Mouse (Mus musculus): ENCODE results near the gene Cdh26. TPM values are rescaled to one million over a fixed set of nuclear protein-coding genes. Genes with fewer than 3 reads are reported as not detected.

Cdh26 gene
- polyA plus RNA-seq, 1 experiment from 2014 or later: 0.47 TPM

DNA sequence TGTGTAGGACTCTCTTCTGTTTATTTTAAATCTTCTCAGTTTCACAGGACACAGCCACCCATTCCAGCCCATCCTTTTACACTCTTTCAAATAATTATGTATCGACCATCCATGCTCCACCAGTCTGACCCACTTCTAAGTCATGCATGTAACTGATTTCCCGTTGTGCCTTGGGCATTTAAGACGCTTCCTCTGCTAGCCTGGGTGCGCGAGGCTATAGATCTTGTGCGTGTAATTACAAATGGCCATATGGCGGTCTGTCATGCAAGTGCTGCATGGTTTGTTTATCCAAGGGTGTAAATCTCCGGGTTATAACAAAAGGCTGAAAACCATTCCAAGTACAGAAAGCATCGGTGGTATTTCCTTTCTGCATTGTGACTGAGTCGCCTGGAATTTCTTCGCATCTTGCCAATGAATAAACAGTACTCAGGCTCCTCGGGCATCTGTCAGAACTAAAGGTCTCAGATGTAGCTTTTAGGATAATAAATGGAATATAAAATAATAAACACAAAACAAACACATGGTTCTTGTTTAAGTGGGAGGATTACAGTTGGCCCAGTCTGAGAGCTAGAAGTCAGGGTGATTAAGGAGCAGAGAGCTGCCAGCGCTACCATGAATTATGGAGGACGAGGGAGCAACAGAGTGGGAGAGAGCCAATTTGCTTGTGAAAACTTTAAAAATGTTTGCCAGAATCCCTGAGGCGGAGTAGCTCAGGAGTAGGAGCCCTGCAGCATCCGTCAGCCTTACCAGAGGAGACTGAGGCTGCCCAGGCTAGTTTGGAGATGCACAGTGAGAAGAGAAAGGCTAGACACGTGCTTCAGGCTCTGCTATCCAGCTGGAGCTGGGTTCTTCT is 24.6 kb downstream of the Cdh26 start:
- no peaks in the 10 kb centered on the region for H3K9me3 ChIP-seq (ENCODE audit: control insufficient read depth, low read length)
- DNase-seq (peak; percentile 67), ATAC-seq (ENCODE audit: low FRiP score, low TSS enrichment) (peak; percentile 31; the same call in 1 of the 2 replicates)
- H3K4me2 ChIP-seq (ENCODE audit: low read length): peak overlapping the region; percentile 16
- H3K27me3 ChIP-seq (ENCODE audit: control insufficient read depth, insufficient read depth, low read length): no peaks in the 10 kb centered on the region
- H3K4me3 ChIP-seq (replicated peaks; ENCODE audit: low read depth, low read length): no peak overlapping the region
- H3K9ac ChIP-seq (replicated peaks; ENCODE audit: low read length): no peak overlapping the region
- H3K27ac ChIP-seq (replicated peaks; ENCODE audit: low read depth, low read length): peak overlapping the region; percentile 50; the same call in 1 of the 2 replicates
- 0 out of 2 replicates have a peak, but pooled peaks cover 4% of the 10 kb centered on the region for H3K4me1 ChIP-seq (ENCODE audit: control insufficient read depth, insufficient read depth, low read length)
- H3K36me3 ChIP-seq (ENCODE audit: control insufficient read depth, insufficient read depth, low read length): no peaks in the 10 kb centered on the region
- WGBS: 46% methylated on average over 17 of the region's 17 CpGs

DNA sequence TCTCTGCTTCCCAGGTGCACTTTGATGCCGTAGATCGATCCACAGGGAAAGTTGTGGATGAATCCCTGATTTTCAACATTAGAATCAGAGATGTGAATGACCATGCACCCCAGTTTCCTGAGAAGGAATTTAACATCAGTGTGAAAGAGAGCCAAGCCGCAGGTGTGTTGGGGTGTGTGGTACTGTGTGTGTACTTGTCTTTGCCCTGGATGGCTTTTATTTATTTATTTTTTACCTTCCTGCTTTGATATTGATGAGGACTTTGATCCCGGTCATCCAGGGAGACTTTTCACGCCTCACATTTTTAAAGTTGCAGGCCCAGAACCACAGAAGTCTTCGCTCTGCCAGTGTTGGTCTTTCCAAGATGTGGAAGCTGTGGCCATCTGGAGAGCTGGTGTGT is 27.1 kb downstream of the Cdh26 start:
- H3K4me1 ChIP-seq (ENCODE audit: control insufficient read depth, insufficient read depth, low read length): 0 out of 2 replicates have a peak, but pooled peaks cover 4% of the 10 kb centered on the region
- H3K9ac ChIP-seq (replicated peaks; ENCODE audit: low read length): no peak overlapping the region
- H3K27ac ChIP-seq (replicated peaks; ENCODE audit: low read depth, low read length): no peak overlapping the region
- H3K4me2 ChIP-seq (ENCODE audit: low read length): no peak overlapping the region
- H3K36me3 ChIP-seq (ENCODE audit: control insufficient read depth, insufficient read depth, low read length): no peaks in the 10 kb centered on the region
- WGBS: 96% methylated on average over 6 of the region's 6 CpGs
- H3K9me3 ChIP-seq (ENCODE audit: control insufficient read depth, low read length): no peaks in the 10 kb centered on the region
- no peak overlapping the region for H3K4me3 ChIP-seq (replicated peaks; ENCODE audit: low read depth, low read length)
- H3K27me3 ChIP-seq (ENCODE audit: control insufficient read depth, insufficient read depth, low read length): no peaks in the 10 kb centered on the region
- no peak for DNase-seq
- ATAC-seq (ENCODE audit: low FRiP score, low TSS enrichment): no peak

DNA sequence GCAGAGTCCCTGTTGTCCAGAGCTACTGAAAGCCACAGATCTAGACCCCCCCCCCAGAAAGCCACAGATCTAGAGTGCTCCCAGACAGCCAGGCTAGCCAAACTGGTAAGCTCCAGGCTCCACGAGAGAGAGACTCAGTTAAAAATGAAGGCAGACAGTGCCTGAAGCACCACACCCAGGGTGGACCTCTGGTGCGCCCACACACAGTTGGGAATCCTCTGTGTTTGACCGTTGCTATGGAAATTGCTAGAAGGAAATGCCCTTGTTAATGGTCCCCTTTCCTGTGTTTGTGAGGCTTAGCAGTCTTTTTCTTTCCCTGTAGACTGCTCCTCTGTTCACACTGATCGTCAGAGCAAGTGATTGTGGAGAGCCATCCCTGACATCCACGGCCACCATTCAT is 30.0 kb downstream of the Cdh26 start:
- Histone ChIP-seq H3K9ac (replicated peaks; ENCODE audit: low read length) (no peak overlapping the region), H3K4me2 (ENCODE audit: low read length) (no peak overlapping the region), H3K4me1 (ENCODE audit: control insufficient read depth, insufficient read depth, low read length) (0 out of 2 replicates have a peak, but pooled peaks cover 3% of the 10 kb centered on the region), H3K27ac (replicated peaks; ENCODE audit: low read depth, low read length) (no peak overlapping the region), H3K4me3 (replicated peaks; ENCODE audit: low read depth, low read length) (no peak overlapping the region), H3K9me3 (ENCODE audit: control insufficient read depth, low read length) (no peaks in the 10 kb centered on the region), H3K27me3 (ENCODE audit: control insufficient read depth, insufficient read depth, low read length) (no peaks in the 10 kb centered on the region), H3K36me3 (ENCODE audit: control insufficient read depth, insufficient read depth, low read length) (no peaks in the 10 kb centered on the region)
- WGBS: 67% methylated on average over 5 of the region's 5 CpGs
- no peak for ATAC-seq (ENCODE audit: low FRiP score, low TSS enrichment)
- no peak for DNase-seq

DNA sequence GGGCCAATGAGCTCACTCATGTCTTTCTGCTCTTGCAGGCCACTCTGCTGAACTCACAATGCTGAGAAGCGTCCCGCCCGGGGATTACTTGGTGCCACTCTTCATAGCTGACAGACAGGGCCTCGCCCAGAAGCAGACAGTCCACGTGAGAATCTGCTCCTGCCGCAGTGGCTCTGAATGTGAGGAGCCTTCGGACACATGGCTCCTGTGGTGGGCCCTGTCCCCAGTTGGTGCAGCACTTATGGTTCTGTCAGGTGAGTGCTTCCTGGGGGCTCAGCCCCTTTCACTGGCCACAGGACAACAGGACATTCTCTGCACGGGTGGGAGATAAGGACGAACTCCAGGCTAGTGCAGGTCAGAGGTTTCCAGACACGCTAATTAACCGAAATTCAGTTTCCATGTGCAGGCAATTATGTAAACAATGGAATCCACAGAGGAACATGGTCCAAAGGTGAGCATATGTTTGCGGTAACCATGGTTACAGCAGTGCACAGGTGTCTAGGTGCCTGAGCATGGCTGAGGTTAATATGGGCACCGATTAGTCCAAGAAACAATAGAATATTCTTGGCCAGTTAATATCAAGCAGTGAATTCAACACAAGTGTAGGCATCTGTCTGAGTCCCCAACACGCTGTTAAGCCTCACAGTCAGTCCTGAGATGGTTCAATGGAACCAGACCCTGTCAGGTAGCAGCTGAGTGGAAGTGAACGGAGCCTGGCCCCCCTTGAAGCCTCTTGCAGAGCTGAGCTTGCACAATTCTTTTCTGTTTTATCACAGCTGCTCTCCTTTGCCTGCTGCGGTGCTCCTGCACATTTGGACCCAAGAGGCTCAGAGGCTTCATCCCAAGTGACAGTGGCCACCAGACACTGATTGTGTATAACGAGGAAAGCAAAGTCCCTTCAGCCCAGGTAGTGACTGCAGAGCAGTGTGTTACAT is 41.5 kb downstream of the Cdh26 start:
- H3K4me1 ChIP-seq (ENCODE audit: control insufficient read depth, insufficient read depth, low read length): peaks cover 10% of the 10 kb centered on the region; the same call in 1 of the 2 replicates
- no peaks in the 10 kb centered on the region for H3K36me3 ChIP-seq (ENCODE audit: control insufficient read depth, insufficient read depth, low read length)
- no peak overlapping the region for H3K9ac ChIP-seq (replicated peaks; ENCODE audit: low read length)
- no peak overlapping the region for H3K4me3 ChIP-seq (replicated peaks; ENCODE audit: low read depth, low read length)
- H3K4me2 ChIP-seq (ENCODE audit: low read length): no peak overlapping the region
- 0 out of 2 replicates have a peak overlapping the region, but pooled peaks have one; percentile 22 for H3K27ac ChIP-seq (replicated peaks; ENCODE audit: low read depth, low read length)
- WGBS: 75% methylated on average over 17 of the region's 17 CpGs
- H3K9me3 ChIP-seq (ENCODE audit: control insufficient read depth, low read length): no peaks in the 10 kb centered on the region
- no peaks in the 10 kb centered on the region for H3K27me3 ChIP-seq (ENCODE audit: control insufficient read depth, insufficient read depth, low read length)
- ATAC-seq (ENCODE audit: low FRiP score, low TSS enrichment) (no peak), DNase-seq (peak; percentile 19)

DNA sequence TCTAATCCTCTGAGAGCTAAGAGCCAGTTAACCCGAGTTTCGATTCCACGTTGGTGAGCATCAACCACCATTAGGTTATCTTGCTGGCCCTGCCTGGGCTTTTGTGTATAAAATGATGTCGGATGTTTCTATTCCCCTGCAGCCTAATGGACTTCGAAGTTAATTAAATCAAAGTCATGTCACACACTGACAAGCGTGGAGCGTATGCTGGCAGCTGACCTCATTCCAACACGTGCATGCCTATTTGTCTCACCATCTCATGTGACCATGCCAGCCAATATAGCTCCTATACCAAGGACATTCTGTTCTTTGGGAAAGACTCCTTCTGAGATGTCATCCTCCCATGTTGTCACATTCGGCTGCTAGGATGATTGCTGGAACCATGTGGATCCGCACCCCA is 43.6 kb downstream of the Cdh26 start:
- 59% methylated on average over 10 of the region's 10 CpGs for WGBS
- Histone ChIP-seq H3K9me3 (ENCODE audit: control insufficient read depth, low read length) (no peaks in the 10 kb centered on the region), H3K4me1 (ENCODE audit: control insufficient read depth, insufficient read depth, low read length) (peaks cover 10% of the 10 kb centered on the region; the same call in 1 of the 2 replicates), H3K4me3 (replicated peaks; ENCODE audit: low read depth, low read length) (no peak overlapping the region), H3K4me2 (ENCODE audit: low read length) (no peak overlapping the region), H3K27me3 (ENCODE audit: control insufficient read depth, insufficient read depth, low read length) (no peaks in the 10 kb centered on the region), H3K36me3 (ENCODE audit: control insufficient read depth, insufficient read depth, low read length) (no peaks in the 10 kb centered on the region), H3K27ac (replicated peaks; ENCODE audit: low read depth, low read length) (no peak overlapping the region), H3K9ac (replicated peaks; ENCODE audit: low read length) (no peak overlapping the region)
- ATAC-seq (ENCODE audit: low FRiP score, low TSS enrichment) (no peak), DNase-seq (no peak)

DNA sequence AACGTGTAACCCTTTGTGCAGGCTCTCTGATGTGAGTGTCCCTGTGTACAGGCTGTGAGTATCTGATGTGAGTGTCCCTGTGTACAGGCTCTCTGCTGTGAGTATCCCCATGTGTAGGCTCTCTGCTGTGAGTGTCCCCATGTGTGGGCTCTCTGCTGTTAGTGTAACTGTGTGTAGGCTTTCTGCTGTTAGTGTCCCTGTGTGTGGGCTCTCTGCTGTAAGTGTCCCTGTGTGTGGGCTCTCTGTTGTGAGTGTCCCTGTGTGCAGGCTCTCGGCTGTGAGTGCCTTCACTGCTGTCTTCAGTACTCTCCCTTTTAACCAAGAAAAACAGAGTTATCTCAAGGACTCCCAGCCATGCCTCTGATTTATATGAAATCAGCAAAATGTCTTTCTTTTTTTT is 46.9 kb downstream of the Cdh26 start:
- H3K27me3 ChIP-seq (ENCODE audit: control insufficient read depth, insufficient read depth, low read length): no peaks in the 10 kb centered on the region
- WGBS: 73% methylated on average over 2 of the region's 2 CpGs
- no peaks in the 10 kb centered on the region for H3K9me3 ChIP-seq (ENCODE audit: control insufficient read depth, low read length)
- no peak for DNase-seq
- peaks cover under 1% of the 10 kb centered on the region; the same call in 1 of the 2 replicates for H3K4me1 ChIP-seq (ENCODE audit: control insufficient read depth, insufficient read depth, low read length)
- H3K36me3 ChIP-seq (ENCODE audit: control insufficient read depth, insufficient read depth, low read length): no peaks in the 10 kb centered on the region
- no peak overlapping the region for H3K4me3 ChIP-seq (replicated peaks; ENCODE audit: low read depth, low read length)
- ATAC-seq (ENCODE audit: low FRiP score, low TSS enrichment): no peak
- no peak overlapping the region for H3K9ac ChIP-seq (replicated peaks; ENCODE audit: low read length)
- H3K27ac ChIP-seq (replicated peaks; ENCODE audit: low read depth, low read length): no peak overlapping the region
- no peak overlapping the region for H3K4me2 ChIP-seq (ENCODE audit: low read length)

DNA sequence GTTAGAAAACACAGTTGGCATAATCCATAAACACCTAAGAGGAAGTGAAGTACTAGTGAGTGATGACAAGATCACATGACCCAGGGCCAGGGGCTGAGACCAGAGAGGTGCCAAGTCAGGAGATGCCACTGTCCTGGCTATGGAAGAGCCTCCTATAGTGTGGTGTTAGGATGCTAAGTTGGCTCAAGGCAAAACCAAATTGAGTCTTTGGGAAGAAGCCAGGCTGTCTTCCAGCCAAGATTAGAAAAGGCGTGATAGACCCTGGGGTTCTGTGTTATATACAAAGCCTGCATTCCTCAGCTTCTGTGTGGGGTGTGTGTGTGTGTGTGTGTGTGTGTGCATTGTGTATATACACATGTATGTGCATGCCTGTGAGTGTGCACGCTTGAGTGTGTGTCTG is 48.7 kb downstream of the Cdh26 start:
- Histone ChIP-seq H3K36me3 (ENCODE audit: control insufficient read depth, insufficient read depth, low read length) (no peaks in the 10 kb centered on the region), H3K9ac (replicated peaks; ENCODE audit: low read length) (no peak overlapping the region), H3K4me3 (replicated peaks; ENCODE audit: low read depth, low read length) (no peak overlapping the region), H3K9me3 (ENCODE audit: control insufficient read depth, low read length) (no peaks in the 10 kb centered on the region), H3K4me1 (ENCODE audit: control insufficient read depth, insufficient read depth, low read length) (0 out of 2 replicates have a peak, but pooled peaks cover 2% of the 10 kb centered on the region), H3K27me3 (ENCODE audit: control insufficient read depth, insufficient read depth, low read length) (no peaks in the 10 kb centered on the region), H3K27ac (replicated peaks; ENCODE audit: low read depth, low read length) (no peak overlapping the region), H3K4me2 (ENCODE audit: low read length) (no peak overlapping the region)
- DNase-seq: no peak
- 85% methylated on average over 2 of the region's 2 CpGs for WGBS
- no peak for ATAC-seq (ENCODE audit: low FRiP score, low TSS enrichment)

DNA sequence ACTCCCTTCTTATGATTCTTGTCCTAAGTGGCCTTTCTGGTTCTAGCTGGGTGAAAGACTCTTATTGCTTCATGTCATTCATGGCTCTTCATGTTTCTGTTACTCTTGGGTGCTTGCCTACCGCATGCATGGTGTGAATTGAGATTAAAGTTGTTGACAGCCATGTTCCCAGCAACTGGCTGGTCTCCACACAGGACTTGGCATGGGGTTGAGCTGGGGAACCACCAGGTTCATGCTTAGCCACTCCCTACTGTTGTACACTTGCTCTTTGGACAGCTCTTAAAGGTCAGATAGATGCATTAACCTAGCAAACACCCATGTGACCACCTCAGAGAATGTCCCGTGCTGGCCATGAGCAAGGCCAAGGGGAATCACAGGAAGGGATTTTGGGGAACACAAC is 50.6 kb downstream of the Cdh26 start:
- 90% methylated on average over 2 of the region's 2 CpGs for WGBS
- Histone ChIP-seq H3K27ac (replicated peaks; ENCODE audit: low read depth, low read length) (no peak overlapping the region), H3K4me3 (replicated peaks; ENCODE audit: low read depth, low read length) (no peak overlapping the region), H3K9me3 (ENCODE audit: control insufficient read depth, low read length) (no peaks in the 10 kb centered on the region), H3K4me1 (ENCODE audit: control insufficient read depth, insufficient read depth, low read length) (0 out of 2 replicates have a peak, but pooled peaks cover 2% of the 10 kb centered on the region), H3K9ac (replicated peaks; ENCODE audit: low read length) (no peak overlapping the region), H3K4me2 (ENCODE audit: low read length) (no peak overlapping the region), H3K36me3 (ENCODE audit: control insufficient read depth, insufficient read depth, low read length) (no peaks in the 10 kb centered on the region), H3K27me3 (ENCODE audit: control insufficient read depth, insufficient read depth, low read length) (no peaks in the 10 kb centered on the region)
- no peak for DNase-seq
- ATAC-seq (ENCODE audit: low FRiP score, low TSS enrichment): no peak
